Mouse (Mus musculus) adrenal gland, postnatal 4 days (tissue): ENCODE measurements at regions not wholly inside any gene's neighbourhood (a gene's known extent, or its start where the extent isn't known, plus 50 kb on each side); places are given as distances from the start of the nearest gene placed in this dataset.

ENCODE experiments used
- DNase-seq, 2 experiments: peaks; one replicate each; pipeline ENCODE4 v3.0.0; 2021 to 2022; ENCODE audit warnings: low spot score in 2 of 2, mixed read lengths in 2 of 2

DNA sequence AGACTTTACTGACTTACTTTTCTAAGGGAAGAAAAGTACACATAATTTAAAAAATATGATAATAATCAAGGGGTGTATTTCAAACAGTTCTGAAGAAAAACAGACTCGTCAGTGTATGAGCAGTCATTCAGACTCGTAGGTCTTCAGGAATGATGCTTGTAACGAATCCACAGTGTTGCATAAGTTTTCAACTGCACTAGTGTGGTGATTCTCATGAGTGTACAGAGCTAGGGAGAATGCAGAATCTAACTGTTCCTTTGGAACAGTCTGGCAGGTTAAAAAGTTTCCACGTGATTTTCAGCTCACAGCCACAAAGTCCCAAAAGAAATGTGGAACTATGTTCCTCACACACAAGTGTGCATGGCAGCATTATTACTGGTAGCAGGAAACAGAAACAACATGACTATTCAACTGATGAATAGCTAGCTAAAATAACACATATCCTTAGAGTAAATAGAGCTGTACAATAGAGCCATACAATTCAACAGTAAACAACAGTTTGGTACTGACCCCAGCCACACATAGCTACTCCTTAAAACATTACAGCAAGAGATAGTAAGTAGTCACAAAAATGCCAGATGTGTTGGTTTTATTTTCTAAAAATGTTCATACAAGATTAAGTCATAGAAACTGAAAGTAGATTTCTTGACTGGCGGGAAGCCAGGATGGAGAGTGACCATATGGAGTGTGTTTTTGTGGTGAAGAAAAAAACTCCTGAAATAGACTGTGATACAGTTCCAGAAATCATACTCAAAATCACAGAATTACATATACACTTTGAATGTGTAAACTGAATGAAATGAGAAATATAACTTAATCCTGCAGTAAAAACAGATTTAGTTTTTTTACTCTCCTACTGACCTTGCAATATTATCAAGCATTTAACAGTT, 713.1 kb downstream of the Epha7 start:
- DNase-seq: no peak
